Mouse (Mus musculus) right cerebral cortex, postnatal 4 days (tissue): Measurements from ENCODE around the gene Hlx.

Experiments used
- DNase-seq: peaks from one replicate; pipeline ENCODE4 v3.0.0-alpha.2; 2022

Gene Hlx

GRCm38 (mm10) chr1:184713716-184714115 is 18.7 kb downstream of the Hlx start:
- DNase-seq: no peak

GRCm38 (mm10) chr1:184707532-184708248 is 24.7 kb downstream of the Hlx start:
- no peak for DNase-seq

GRCm38 (mm10) chr1:184704901-184705300 is 27.5 kb downstream of the Hlx start:
- DNase-seq: no peak

- no peak for DNase-seq
These were observed 33.1 kb downstream of the Hlx start for GRCm38 (mm10) chr1:184699295-184699694.

- no peak for DNase-seq
These were observed 37.0 kb downstream of the Hlx start for GRCm38 (mm10) chr1:184695451-184695850.

- DNase-seq: no peak
These were observed 40.1 kb downstream of the Hlx start for GRCm38 (mm10) chr1:184692204-184692904.

- no peak for DNase-seq
These were observed 41.2 kb downstream of the Hlx start for GRCm38 (mm10) chr1:184691240-184691639.

- no peak for DNase-seq
These were observed 44.4 kb downstream of the Hlx start for GRCm38 (mm10) chr1:184688026-184688425.

GRCm38 (mm10) chr1:184687512-184687911 is 44.9 kb downstream of the Hlx start:
- no peak for DNase-seq

- no peak for DNase-seq
These were observed 48.9 kb downstream of the Hlx start for GRCm38 (mm10) chr1:184683541-184683940.

GRCm38 (mm10) chr1:184679416-184679965 is 52.9 kb downstream of the Hlx start:
- no peak for DNase-seq

- DNase-seq: no peak
These were observed 54.8 kb downstream of the Hlx start for GRCm38 (mm10) chr1:184677641-184678040.
